Mouse (Mus musculus) ES-E14 (cell line): ENCODE data around the gene Iffo1.

Source experiments
- CHD2 ChIP-seq: IDR thresholded peaks from 2 replicates; pipeline ENCODE4 v1.6.1; 2014; ENCODE audit warnings: mild to moderate bottlenecking, low read depth, low read length, inconsistent platforms
- HCFC1 ChIP-seq: IDR thresholded peaks from 2 replicates; pipeline ENCODE4 v1.6.1; 2012; ENCODE audit warnings: low read length, inconsistent platforms, borderline replicate concordance; ENCODE audit not compliant: insufficient read depth
- MAFK ChIP-seq: IDR thresholded peaks from 2 replicates; pipeline ENCODE4 v1.6.1; 2014; ENCODE audit warnings: mild to moderate bottlenecking, low read depth, low read length, inconsistent platforms; ENCODE audit not compliant: insufficient read depth
- ZNF384 ChIP-seq: IDR thresholded peaks from 2 replicates; pipeline ENCODE4 v1.6.1; 2012; ENCODE audit warnings: low read depth, low read length, inconsistent platforms

GRCm38 (mm10) chr6:125143128-125143527 is 1.9 kb upstream of the Iffo1 start:
- TF ChIP-seq MAFK (no peak), HCFC1 (no peak), CHD2 (no peak), ZNF384 (no peak)
